ENCODE assay signal across 8 mouse cellular contexts in the genomic region with DNA sequence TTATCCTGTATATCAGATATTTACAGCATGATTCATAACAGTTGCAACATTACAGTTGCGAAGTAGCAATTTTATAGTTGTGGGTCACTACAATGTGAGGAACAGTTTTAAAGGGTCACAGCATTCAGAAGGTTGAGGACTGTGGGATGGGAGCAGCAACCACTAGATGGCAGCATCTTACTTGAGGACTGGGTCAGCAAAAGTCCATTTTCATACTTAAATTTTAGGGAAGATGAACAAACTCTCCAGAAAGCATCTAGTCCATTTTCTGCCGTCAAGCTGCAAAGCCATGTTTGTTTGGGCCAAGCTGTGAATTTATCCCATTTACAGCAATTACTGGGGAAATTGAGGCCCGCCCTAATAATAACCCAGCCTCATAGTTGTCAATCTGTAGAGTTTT. TPM values are rescaled to one million over a fixed set of nuclear protein-coding genes. Genes with fewer than 3 reads are reported as not detected.
DNase-seq lines count a peak whose midpoint lies in the region; ATAC-seq and TF ChIP-seq lines count a peak whose summit lies in the region.

No protein-coding gene starts in this region.

- H3K27ac ChIP-seq in embryonic facial prominence, embryonic 14.5 days (replicated peaks; ENCODE audit: low read depth, low read length), result no peak overlapping the region

- H3K4me2 ChIP-seq in embryonic facial prominence, embryonic 14.5 days (ENCODE audit: low read depth, low read length), result no peak overlapping the region

- no peak overlapping the region for H3K9ac ChIP-seq in embryonic facial prominence, embryonic 14.5 days (ENCODE audit: low read depth, low read length)

- H3K9me3 ChIP-seq in E14TG2a.4 (ENCODE audit: low read length), result no peaks in the 10 kb centered on the region
- no peaks in the 10 kb centered on the region for H3K9me3 ChIP-seq in embryonic facial prominence, embryonic 14.5 days (ENCODE audit: control insufficient read depth, low read length)

- H3K36me3 ChIP-seq in E14TG2a.4 (ENCODE audit: insufficient read depth, low read length), result no peaks in the 10 kb centered on the region
- H3K36me3 ChIP-seq in embryonic facial prominence, embryonic 14.5 days (ENCODE audit: control insufficient read depth, insufficient read depth, low read length), result no peaks in the 10 kb centered on the region

- peaks cover 5% of the 10 kb centered on the region for H3K27me3 ChIP-seq in E14TG2a.4 (ENCODE audit: insufficient read depth, low read length)
- H3K27me3 ChIP-seq in embryonic facial prominence, embryonic 14.5 days (replicated peaks; ENCODE audit: control insufficient read depth, insufficient read depth, low read length), result no peaks in the 10 kb centered on the region

- 48% methylated on average over 3 of the region's 3 CpGs for WGBS in embryonic facial prominence, embryonic 14.5 days

- H3K4me3 ChIP-seq in E14TG2a.4 (replicated peaks; ENCODE audit: low read length), result no peak overlapping the region
- no peak overlapping the region for H3K4me3 ChIP-seq in embryonic facial prominence, embryonic 14.5 days (ENCODE audit: low read depth, low read length)

- peak; percentile 39 for DNase-seq in kidney, adult 18-20 months
- no peak for DNase-seq in kidney, adult 11 months
- peak; percentile 78 for DNase-seq in adrenal gland, postnatal 10 days
- peak; percentile 64 for DNase-seq in embryonic facial prominence, embryonic 14.5 days (ENCODE audit: low spot score)
- DNase-seq in kidney, postnatal 36 days, result peak; percentile 34 to 75
- DNase-seq in lung, postnatal 36 days, result peak; percentile 70

- peaks cover 4% of the 10 kb centered on the region; the same call in 1 of the 2 replicates for H3K4me1 ChIP-seq in E14TG2a.4 (replicated peaks; ENCODE audit: low read depth, low read length)
- H3K4me1 ChIP-seq in embryonic facial prominence, embryonic 14.5 days (ENCODE audit: control insufficient read depth, insufficient read depth, low read length), result peaks cover 1% of the 10 kb centered on the region; the same call in 1 of the 2 replicates

- TF ChIP-seq CTCF in E14TG2a.4 (conservative IDR thresholded peaks at IDR 0.05; ENCODE audit: low read length), result peak; percentile 63

- no peak for ATAC-seq in embryonic facial prominence, embryonic 14.5 days (ENCODE audit: low read depth)
- ATAC-seq in activated CD4-positive, CD25-positive, alpha-beta regulatory T cell, adult 4 months, result no peak

RNA-seq across cellular contexts. Expression of gene Parp11, which starts 55.9 kb away (rescaled TPM):
- total RNA-seq in adrenal gland, postnatal 10 days (2021), result 10 to 100 TPM; 15.3 to 25.4 TPM
- polyA plus RNA-seq in embryonic facial prominence, embryonic 14.5 days (2014; fragmentation: Nextera tagmentation; extraction: Ambion mirVana), result 26.9 and 28.4 TPM in 2 replicates
- 10 to 100 TPM; 51.0 to 52.1 TPM for polyA plus RNA-seq in activated CD4-positive, CD25-positive, alpha-beta regulatory T cell, adult 4 months (2017; shearing (Covaris generic))

RNA-seq across cellular contexts. Expression of gene Cracr2a, which starts 58.6 kb away (rescaled TPM):
- 1 to 10 TPM; 1.7 to 3.2 TPM for total RNA-seq in adrenal gland, postnatal 10 days (2021)
- 1.0 and 1.1 TPM in 2 replicates for polyA plus RNA-seq in embryonic facial prominence, embryonic 14.5 days (2014; fragmentation: Nextera tagmentation; extraction: Ambion mirVana)
- polyA plus RNA-seq in activated CD4-positive, CD25-positive, alpha-beta regulatory T cell, adult 4 months (2017; shearing (Covaris generic)), result 10 to 100 TPM; 11.2 to 12.3 TPM
